Mouse (Mus musculus) left cerebral cortex, adult 18-20 months (tissue): Measurements from ENCODE around the gene Trim46. TPM values are rescaled to one million over a fixed set of nuclear protein-coding genes. Genes with fewer than 3 reads are reported as not detected.
A peak's percentile ranks its signal among the peaks of the same experiment; 100 is the strongest.
"Not testable (repeated sequence)": the region's sequence is repeated elsewhere in the genome, so short reads cannot be mapped to it uniquely, and the experiment has no call there.

ENCODE experiments used
- DNase-seq, 2 experiments: peaks; one replicate each; pipeline ENCODE4 v3.0.0; 2021 to 2022; ENCODE audit warnings: low spot score in 2 of 2, mixed read lengths in 1 of 2
- total RNA-seq, 2 experiments: library from RNA; stranded (reverse); gene quantifications; 2 replicates each; pipeline ENCODE4 v1.2.3; 2021

Trim46 gene
- total RNA-seq, 2 experiments from 2014 or later = 76.1 to 77.1 TPM

DNA sequence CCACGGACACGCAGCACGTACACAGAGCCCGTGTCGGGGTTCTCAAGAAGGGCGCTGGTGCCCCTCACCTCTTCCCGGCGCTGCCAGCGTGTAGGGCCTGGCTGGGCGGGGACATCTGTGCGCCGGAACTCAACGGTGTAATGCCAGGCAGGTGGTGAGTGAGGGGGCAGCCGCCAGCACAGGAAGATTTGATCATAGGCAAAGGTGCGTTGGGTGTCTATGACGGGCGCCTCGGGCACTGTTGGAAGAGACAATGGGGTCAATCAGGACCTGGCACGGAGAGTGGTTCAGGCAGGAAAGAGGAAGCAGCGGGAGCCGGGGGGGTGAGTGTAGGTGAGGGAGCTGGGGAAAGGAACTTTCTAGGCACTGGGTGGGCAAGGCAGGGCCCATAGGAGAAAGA lies 8.4 kb downstream of the Trim46 start:
- no peak for DNase-seq

GRCm38 (mm10) chr3:89236516-89236915 lies 9.6 kb downstream of the Trim46 start:
- DNase-seq = peak; percentile 64 to 78

DNA sequence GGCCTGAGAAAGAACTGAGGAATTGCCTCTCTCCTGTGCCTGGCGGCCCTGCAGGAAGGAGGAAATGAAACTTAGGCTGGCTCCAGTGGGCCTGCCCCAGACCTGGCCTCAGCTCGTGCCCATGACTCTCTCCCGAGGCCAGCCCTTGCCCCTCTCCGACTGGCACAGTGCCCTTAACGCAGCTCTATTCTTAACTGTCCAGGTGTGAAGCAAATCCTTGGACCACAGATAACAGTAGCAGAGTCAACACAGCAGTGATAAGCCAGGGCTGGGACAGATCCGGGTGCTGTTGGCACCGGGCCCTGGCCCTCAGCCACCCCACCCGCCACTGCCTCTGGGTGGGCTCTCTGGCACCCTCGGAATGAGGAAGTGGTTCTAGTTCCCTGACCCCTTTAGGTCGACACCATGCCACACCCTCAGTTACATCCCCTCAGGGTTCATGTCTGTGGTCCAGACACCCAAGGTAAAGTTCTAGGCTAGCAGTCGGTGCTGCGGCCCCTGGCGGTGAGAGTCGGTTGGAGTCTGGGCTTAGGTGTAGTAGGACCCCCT lies 12.5 kb downstream of the Trim46 start:
- DNase-seq = no peak

- no peak for DNase-seq
Measured at GRCm38 (mm10) chr3:89232614-89233013, 13.5 kb downstream of the Trim46 start.

DNA sequence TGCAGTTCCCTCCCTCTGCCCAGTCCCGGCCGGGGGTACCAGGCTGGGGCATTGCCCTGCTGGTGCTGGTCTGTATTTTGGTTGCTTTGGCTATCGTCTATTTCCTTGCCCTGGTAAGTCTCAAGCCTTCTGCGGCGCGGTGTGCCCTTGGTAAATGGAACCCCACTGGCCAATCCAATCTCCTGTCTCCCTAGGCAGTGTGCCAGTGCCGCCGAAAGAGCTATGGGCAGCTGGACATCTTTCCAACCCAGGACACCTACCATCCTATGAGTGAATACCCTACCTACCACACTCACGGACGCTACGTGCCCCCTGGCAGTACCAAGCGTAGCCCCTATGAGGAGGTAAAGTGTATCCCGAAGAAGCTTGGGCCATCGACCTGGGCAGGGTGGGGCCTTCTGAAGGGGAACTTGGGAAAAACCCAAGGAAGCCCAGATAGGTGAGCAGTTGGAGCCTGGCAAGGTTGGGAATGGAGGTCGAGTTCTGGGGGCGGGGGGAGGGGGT lies 14.3 kb downstream of the Trim46 start:
- DNase-seq = no peak

DNA sequence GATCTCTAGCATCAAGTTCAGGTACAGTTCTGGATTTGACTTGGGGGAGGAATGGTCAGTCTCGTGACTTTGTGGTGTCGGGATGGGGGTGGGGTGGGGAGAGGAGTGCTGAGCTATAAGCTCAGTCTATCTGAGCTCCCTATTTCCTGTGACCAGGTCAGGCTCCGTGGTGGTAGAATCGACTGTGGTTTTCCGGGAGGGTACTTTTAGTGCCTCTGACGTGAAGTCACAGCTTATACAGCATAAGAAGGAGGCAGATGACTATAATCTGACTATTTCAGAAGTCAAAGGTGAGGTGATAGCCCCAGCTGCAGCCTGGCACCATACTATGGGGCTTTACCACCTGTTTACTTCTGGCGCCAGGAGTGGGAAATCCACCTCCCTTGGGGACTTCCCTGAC lies 14.8 kb downstream of the Trim46 start:
- no peak for DNase-seq

DNA sequence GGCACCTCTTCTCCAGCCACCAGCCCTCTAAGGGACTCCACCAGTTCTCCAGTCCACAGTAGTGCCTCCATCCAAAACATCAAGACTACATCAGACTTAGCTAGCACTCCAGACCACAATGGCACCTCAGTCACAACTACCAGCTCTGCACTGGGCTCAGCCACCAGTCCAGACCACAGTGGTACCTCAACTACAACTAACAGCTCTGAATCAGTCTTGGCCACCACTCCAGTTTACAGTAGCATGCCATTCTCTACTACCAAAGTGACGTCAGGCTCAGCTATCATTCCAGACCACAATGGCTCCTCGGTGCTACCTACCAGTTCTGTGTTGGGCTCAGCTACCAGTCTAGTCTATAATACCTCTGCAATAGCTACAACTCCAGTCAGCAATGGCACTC lies 15.5 kb downstream of the Trim46 start:
- no peak for DNase-seq

DNA sequence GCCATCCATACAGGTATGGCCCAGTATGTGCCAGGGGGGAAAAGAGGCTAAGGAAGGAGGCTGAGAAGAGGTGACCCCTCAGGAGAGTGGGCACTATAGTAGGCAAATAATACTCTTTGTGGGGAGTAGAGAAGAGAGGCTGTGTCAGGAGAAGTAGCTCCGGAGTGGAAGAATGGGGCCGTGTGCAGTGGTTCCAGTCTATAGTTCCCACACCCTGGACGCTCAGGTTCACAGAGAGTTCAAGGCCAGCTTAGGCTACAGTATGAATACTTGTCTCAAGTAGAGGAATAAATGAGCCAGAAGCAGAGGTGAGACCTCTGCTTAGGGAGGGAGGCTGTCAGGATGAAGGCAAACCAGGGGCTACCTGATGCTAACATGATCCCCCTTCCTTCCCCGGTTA lies 16.8 kb downstream of the Trim46 start:
- DNase-seq = no peak

- no peak for DNase-seq
Measured at GRCm38 (mm10) chr3:89228836-89229235, 17.3 kb downstream of the Trim46 start, which contains the start of gene Muc1. Muc1 (plus strand) TSS chr3:89229057.

DNA sequence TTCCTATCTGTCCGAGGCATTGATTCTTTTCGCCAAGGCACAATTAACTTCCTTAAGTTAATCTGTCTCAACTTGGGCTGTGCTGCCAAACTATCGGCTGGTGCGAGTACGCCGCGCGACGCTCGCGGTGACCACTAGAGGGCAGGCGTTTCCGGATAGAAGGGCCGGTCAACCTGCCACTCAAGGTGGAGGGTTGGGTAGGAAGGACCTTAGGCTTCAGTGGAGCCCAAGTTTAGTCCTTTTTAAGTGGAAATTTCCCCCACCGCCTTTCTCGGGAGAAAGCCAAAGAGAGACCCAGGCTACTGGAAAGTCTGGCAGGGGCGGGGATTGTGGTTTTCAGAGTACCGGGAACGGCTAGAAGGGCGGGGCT lies 17.9 kb downstream of the Trim46 start:
- peak; percentile 85 to 87 for DNase-seq

GRCm38 (mm10) chr3:89227307-89228179 lies 18.6 kb downstream of the Trim46 start:
- DNase-seq = peak; percentile 86 to 93

DNA sequence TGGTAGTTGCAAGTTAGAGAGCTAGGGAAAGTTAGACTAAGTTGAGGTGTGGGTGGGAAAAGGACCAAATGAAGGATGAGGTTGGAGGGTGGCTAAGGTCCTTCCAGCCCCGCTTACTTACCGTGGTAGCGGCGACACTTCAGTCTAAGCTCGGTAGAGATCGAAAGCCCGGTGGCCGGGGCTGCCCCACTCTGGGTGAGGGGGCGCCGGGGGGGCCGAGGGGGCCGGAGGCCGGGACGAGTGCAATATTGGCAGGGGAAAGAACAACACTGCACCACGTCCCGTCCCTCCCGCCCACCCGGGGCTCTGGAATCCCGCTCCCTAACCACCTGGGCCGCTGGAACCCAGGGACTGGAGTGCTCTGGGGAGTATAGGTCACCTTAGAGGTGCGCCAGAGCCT lies 19.2 kb downstream of the Trim46 start, which contains the start of gene Mtx1:
Gene Mtx1 (minus strand): TSS at position 189 of the 400 bp plus-strand sequence.
- DNase-seq = no peak

- DNase-seq = no peak
Measured at GRCm38 (mm10) chr3:89226361-89226760, 19.7 kb downstream of the Trim46 start.

- DNase-seq = no peak
Measured at GRCm38 (mm10) chr3:89225918-89226317, 20.2 kb downstream of the Trim46 start.

- DNase-seq = no peak
Measured at GRCm38 (mm10) chr3:89225321-89225815, 20.7 kb downstream of the Trim46 start.

- DNase-seq = no peak
Measured at GRCm38 (mm10) chr3:89224796-89225195, 21.3 kb downstream of the Trim46 start.

DNA sequence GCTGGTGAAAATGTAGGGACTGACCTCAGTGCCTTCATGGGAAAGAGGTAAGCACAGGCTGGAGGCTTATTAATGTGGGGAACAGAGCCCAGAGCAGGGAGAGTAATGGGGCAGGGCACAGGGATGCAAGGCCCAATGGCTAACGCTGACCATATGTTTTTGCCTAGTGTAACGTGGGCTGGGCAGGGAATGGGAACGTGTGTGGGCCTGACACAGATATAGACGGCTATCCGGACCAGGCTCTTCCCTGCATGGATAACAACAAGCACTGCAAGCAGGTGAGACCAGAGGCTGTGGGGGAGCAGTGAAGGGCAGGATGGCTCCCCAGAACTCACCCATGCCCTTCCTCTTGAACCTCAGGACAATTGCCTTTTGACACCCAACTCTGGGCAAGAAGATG lies 24.9 kb downstream of the Trim46 start:
- no peak for DNase-seq

GRCm38 (mm10) chr3:89219546-89219945 lies 26.6 kb downstream of the Trim46 start:
- DNase-seq = no peak

DNA sequence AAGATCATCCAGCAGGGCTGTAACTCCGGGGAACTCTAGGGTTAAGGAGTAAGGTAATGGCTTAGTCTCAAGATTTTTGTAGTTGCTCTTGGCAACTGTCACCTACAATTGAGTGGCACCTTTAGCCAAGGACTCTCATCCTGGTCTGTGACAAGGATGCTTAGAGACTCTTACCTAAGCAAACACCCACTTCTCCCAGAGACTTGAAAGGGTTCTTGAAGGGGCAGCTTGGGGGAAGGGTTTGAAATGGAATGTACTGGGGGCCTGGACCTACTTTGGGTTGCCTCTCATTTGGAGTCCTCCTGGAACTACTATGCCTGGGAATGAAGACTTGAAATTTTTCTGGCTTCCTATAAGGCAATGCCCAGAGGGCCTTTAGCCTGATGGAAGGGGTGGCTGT lies 27.8 kb downstream of the Trim46 start:
- DNase-seq = no peak

- not testable (repeated sequence) for DNase-seq
Measured at GRCm38 (mm10) chr3:89216407-89216806, 29.7 kb downstream of the Trim46 start.

GRCm38 (mm10) chr3:89215853-89216252 lies 30.3 kb downstream of the Trim46 start:
- peak; percentile 89 to 90 for DNase-seq

GRCm38 (mm10) chr3:89214681-89215411 lies 31.3 kb downstream of the Trim46 start, which contains the start of gene Thbs3:
Thbs3 (plus strand) TSS chr3:89215180.
- no peak for DNase-seq
